25 mouse cellular contexts compared by ENCODE assay signal in genomic region chr8:95136218-95136617, GRCm38 (mm10). TPM values are rescaled to one million over a fixed set of nuclear protein-coding genes. Genes with fewer than 3 reads are reported as not detected.
A peak's percentile ranks its signal among the peaks of the same experiment; 100 is the strongest.
DNase-seq lines count a peak whose midpoint lies in the region; ATAC-seq and TF ChIP-seq lines count a peak whose summit lies in the region.
"Had no signal": no experiment of that assay in that cellular context is flagged by ENCODE, and none has a peak within 500 bp of the region (broad histone marks: within the 10 kb centered on the region; RNA-seq: fewer than 3 reads in every experiment).

No protein-coding gene starts in this region.

- no peak overlapping the region for H3K4me3 ChIP-seq in liver, adult 2 months (ENCODE audit: insufficient read depth, low read depth, low read length)
- no peak overlapping the region for H3K4me3 ChIP-seq in liver, embryonic 11.5 days (ENCODE audit: low read depth, low read length)
- no peak overlapping the region for H3K4me3 ChIP-seq in liver, postnatal 0 days (ENCODE audit: low read depth, low read length)
- H3K4me3 ChIP-seq: embryonic facial prominence, embryonic 12.5 days; forebrain, embryonic 12.5 days; forebrain, embryonic 15.5 days; heart, adult 2 months; heart, embryonic 10.5 days; heart, embryonic 13.5 days; hindbrain, embryonic 12.5 days; intestine, embryonic 15.5 days had no signal

- H3K36me3 ChIP-seq in liver, adult 2 months (ENCODE audit: control insufficient read depth, insufficient read depth, low read length) = no peaks in the 10 kb centered on the region
- H3K36me3 ChIP-seq in liver, embryonic 11.5 days (ENCODE audit: control insufficient read depth, insufficient read depth, low read length) = no peaks in the 10 kb centered on the region
- H3K36me3 ChIP-seq in liver, postnatal 0 days (replicated peaks; ENCODE audit: insufficient read depth, low read length) = no peaks in the 10 kb centered on the region
- H3K36me3 ChIP-seq: embryonic facial prominence, embryonic 12.5 days; forebrain, embryonic 12.5 days; forebrain, embryonic 15.5 days; hindbrain, embryonic 12.5 days; intestine, embryonic 15.5 days had no signal

- H3K79me2 ChIP-seq in liver, adult 2 months (ENCODE audit: control insufficient read depth, insufficient read depth, low read length) = peaks cover 8% of the 10 kb centered on the region; the same call in 1 of the 2 replicates

- peak; percentile 41 to 53 for DNase-seq in adrenal gland, postnatal 36 days
- no peak for DNase-seq in adrenal gland, postnatal 14 days
- DNase-seq in liver, adult 2 months (ENCODE audit: extremely low read depth, low read depth, low spot score) = peak; percentile 46
- DNase-seq in liver, embryonic 11.5 days (ENCODE audit: low spot score) = no peak
- DNase-seq in ES-CJ7 (ENCODE audit: low read depth, low spot score) = peak; percentile 58
- no peak for DNase-seq in liver, postnatal 0 days
- no peak for DNase-seq in thymus, postnatal 4 days
- DNase-seq: adrenal gland, adult 8-10 months; B cell, adult 2 months; cerebellum, adult 2 months; cerebellum, adult 9-11 months; cerebellum, postnatal 25 days; gastrocnemius, postnatal 25 days; heart, adult 2 months; heart, postnatal 14 days had no signal

- TF ChIP-seq EP300 in liver, postnatal 0 days (IDR thresholded peaks at IDR 0.05; ENCODE audit: low read depth) = no peak

- H3K27me3 ChIP-seq in liver, adult 2 months (ENCODE audit: control insufficient read depth, insufficient read depth, low read length) = no peaks in the 10 kb centered on the region
- H3K27me3 ChIP-seq in liver, embryonic 11.5 days (replicated peaks; ENCODE audit: control insufficient read depth, insufficient read depth, low read length) = peaks cover 20% of the 10 kb centered on the region
- H3K27me3 ChIP-seq in liver, postnatal 0 days (ENCODE audit: insufficient read depth, low read length) = peaks cover 8% of the 10 kb centered on the region; the same call in 1 of the 2 replicates
- H3K27me3 ChIP-seq: CH12.LX; intestine, embryonic 15.5 days had no signal

- H3K9me3 ChIP-seq in liver, embryonic 11.5 days (ENCODE audit: control insufficient read depth, low read length) = no peaks in the 10 kb centered on the region
- no peaks in the 10 kb centered on the region for H3K9me3 ChIP-seq in liver, postnatal 0 days (ENCODE audit: low read length)
- H3K9me3 ChIP-seq: embryonic facial prominence, embryonic 12.5 days; embryonic facial prominence, embryonic 15.5 days; forebrain, embryonic 12.5 days; forebrain, embryonic 15.5 days; heart, embryonic 10.5 days; heart, embryonic 13.5 days; hindbrain, embryonic 12.5 days; intestine, embryonic 15.5 days had no signal

- H3K4me1 ChIP-seq in liver, adult 2 months (ENCODE audit: control insufficient read depth, insufficient read depth, low read length) = peaks cover 25% of the 10 kb centered on the region
- peaks cover 15% of the 10 kb centered on the region for H3K4me1 ChIP-seq in liver, embryonic 11.5 days (replicated peaks; ENCODE audit: control insufficient read depth, insufficient read depth, low read length)
- peaks cover 21% of the 10 kb centered on the region for H3K4me1 ChIP-seq in liver, postnatal 0 days (ENCODE audit: insufficient read depth)

- no peak for ATAC-seq in liver, embryonic 11.5 days (replicated peaks; ENCODE audit: low FRiP score)
- no peak for ATAC-seq in liver, postnatal 0 days
- ATAC-seq: forebrain, embryonic 15.5 days; hindbrain, embryonic 16.5 days; intestine, embryonic 15.5 days had no signal

- TF ChIP-seq POLR2A in liver, adult 2 months (IDR thresholded peaks at IDR 0.05; ENCODE audit: extremely low read depth, insufficient read depth, low read length) = no peak

- 28% methylated on average over 3 of the region's 3 CpGs for WGBS in liver, adult 2 months
- 58% methylated on average over 3 of the region's 3 CpGs for WGBS in liver, embryonic 11.5 days
- 62% methylated on average over 3 of the region's 3 CpGs for WGBS in liver, postnatal 0 days (ENCODE audit: insufficient replicate concordance)

- no peak overlapping the region for H3K4me2 ChIP-seq in liver, embryonic 11.5 days
- H3K4me2 ChIP-seq in liver, postnatal 0 days (ENCODE audit: low read depth, low read length) = peak overlapping the region; percentile 67; the same call in 1 of the 2 replicates
- H3K4me2 ChIP-seq: forebrain, embryonic 12.5 days; forebrain, embryonic 15.5 days; hindbrain, embryonic 12.5 days; intestine, embryonic 15.5 days had no signal

- no peak for TF ChIP-seq CTCF in liver, adult 2 months (IDR thresholded peaks at IDR 0.05; ENCODE audit: low read depth, low read length)
- TF ChIP-seq CTCF in liver, postnatal 0 days (IDR thresholded peaks at IDR 0.05; ENCODE audit: low read depth) = no peak

- no peak overlapping the region for H3K27ac ChIP-seq in liver, adult 2 months (replicated peaks; ENCODE audit: insufficient read depth, low read depth, low read length)
- H3K27ac ChIP-seq in liver, embryonic 11.5 days (ENCODE audit: low read depth, low read length) = no peak overlapping the region
- no peak overlapping the region for H3K27ac ChIP-seq in liver, postnatal 0 days (ENCODE audit: low read depth)
- H3K27ac ChIP-seq: embryonic facial prominence, embryonic 12.5 days; forebrain, embryonic 12.5 days; forebrain, embryonic 15.5 days; heart, adult 2 months; heart, embryonic 10.5 days; heart, embryonic 13.5 days; hindbrain, embryonic 12.5 days; intestine, embryonic 15.5 days had no signal

- no peak overlapping the region for H3K9ac ChIP-seq in liver, adult 2 months (ENCODE audit: low read depth, low read length)
- H3K9ac ChIP-seq in liver, embryonic 11.5 days (ENCODE audit: low read depth, low read length) = no peak overlapping the region
- H3K9ac ChIP-seq in liver, postnatal 0 days (replicated peaks) = no peak overlapping the region
- H3K9ac ChIP-seq: embryonic facial prominence, embryonic 12.5 days; embryonic facial prominence, embryonic 15.5 days; forebrain, embryonic 12.5 days; forebrain, embryonic 15.5 days; hindbrain, embryonic 12.5 days; intestine, embryonic 15.5 days had no signal

RNA-seq across cellular contexts. Expression of gene Katnb1, which starts 55.2 kb away (rescaled TPM):
- total RNA-seq in adrenal gland, postnatal 36 days (2021) = 10 to 100 TPM; 10.6 to 11.2 TPM
- total RNA-seq in adrenal gland, postnatal 14 days (2021) = 8.3 and 12.0 TPM in 2 replicates
- total RNA-seq in liver, adult 2 months (2014; rRNA removed) = 1.2 and 1.3 TPM in 2 replicates
- 2.5 and 3.2 TPM in 2 replicates for polyA plus RNA-seq in liver, adult 2 months (2012; rRNA removed)
- 25.1 and 26.6 TPM in 2 replicates for polyA plus RNA-seq in liver, embryonic 11.5 days (2014; fragmentation: Nextera tagmentation; extraction: Ambion mirVana)
- 4.7 and 5.1 TPM in 2 replicates for polyA plus RNA-seq in liver, postnatal 0 days (2015; fragmentation: Nextera tagmentation; extraction: Ambion mirVana)

Comparison
In these comparisons a context has a peak if more than half of its experiments do, and no peak if none do; other contexts are left out.
1. DNase-seq: peak in adrenal gland, postnatal 36 days (2 of 2), liver, adult 2 months (single experiment) and ES-CJ7 (single experiment); none in adrenal gland, postnatal 14 days (single experiment), liver, embryonic 11.5 days (single experiment), liver, postnatal 0 days (single experiment) and thymus, postnatal 4 days (single experiment).